Mouse (Mus musculus) testis, postnatal 14 days (tissue): ENCODE results near the gene Rfx2.
A peak's percentile ranks its signal among the peaks of the same experiment; 100 is the strongest.

Experiments
- DNase-seq: peaks from one replicate; pipeline ENCODE4 v3.0.0; 2021; ENCODE audit warnings: low spot score

Gene Rfx2

GRCm38 (mm10) chr17:56753452-56753851 is 77.4 kb downstream of the Rfx2 start:
- no peak for DNase-seq

DNA sequence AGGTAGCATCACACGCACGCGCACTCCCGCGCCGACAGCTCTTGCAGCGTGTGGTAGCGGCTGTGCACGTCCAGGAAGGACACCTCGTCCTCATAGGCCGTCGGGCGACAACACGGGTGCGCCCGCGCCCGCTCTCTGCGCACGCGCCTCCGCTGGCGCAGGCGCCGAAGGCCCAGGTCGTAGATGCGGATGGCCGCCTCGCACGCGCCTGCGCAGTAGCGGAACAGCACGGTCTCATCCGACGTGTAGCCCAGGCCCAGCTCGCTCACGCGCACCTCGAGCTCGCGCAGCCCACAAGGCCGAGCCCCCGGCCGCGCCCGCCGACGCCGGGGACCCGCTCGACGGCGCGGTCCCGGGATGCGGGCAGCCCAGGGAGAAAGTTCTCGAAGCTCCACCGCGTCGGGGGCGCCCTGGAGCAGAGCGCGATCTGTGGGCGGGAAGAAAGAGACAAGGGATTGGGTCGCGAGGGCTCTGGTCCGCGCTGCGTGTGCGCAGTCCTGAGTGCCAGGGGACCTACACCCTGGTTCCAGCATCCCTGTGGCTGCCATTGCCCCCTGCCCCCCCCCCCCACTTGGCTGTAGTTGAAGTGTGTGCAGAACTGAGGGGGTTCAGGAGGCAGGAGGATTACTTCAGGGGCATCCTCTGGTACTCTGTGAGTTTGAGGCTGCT is 79.3 kb downstream of the Rfx2 start:
- peak; percentile 90 for DNase-seq

- no peak for DNase-seq
These were observed 86.6 kb downstream of the Rfx2 start for GRCm38 (mm10) chr17:56744173-56744572.

GRCm38 (mm10) chr17:56740788-56741160 is 90.0 kb downstream of the Rfx2 start:
- no peak for DNase-seq

- no peak for DNase-seq
These were observed 90.6 kb downstream of the Rfx2 start for GRCm38 (mm10) chr17:56740118-56740787.

DNA sequence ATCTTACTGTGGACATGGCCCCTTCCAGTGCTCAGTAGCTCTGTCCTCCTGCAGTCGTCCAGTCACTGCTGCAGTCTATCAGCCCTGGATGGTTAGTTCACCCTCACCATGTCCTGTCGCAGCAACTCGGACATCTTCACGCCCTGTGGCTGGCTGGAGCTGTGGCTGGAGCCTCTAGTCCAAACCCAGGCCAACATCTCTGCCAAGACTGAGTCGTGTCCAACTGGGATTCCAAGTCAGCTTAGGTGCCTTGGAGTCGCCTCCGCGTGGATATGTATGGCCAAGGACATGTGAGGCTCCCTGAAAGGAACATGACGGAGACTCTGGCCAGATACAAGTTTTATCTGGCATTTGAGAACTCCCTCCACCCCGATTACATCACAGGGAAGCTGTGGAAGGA is 92.6 kb downstream of the Rfx2 start:
- DNase-seq: no peak

- DNase-seq: no peak
These were observed 94.3 kb downstream of the Rfx2 start for GRCm38 (mm10) chr17:56736534-56736933.

DNA sequence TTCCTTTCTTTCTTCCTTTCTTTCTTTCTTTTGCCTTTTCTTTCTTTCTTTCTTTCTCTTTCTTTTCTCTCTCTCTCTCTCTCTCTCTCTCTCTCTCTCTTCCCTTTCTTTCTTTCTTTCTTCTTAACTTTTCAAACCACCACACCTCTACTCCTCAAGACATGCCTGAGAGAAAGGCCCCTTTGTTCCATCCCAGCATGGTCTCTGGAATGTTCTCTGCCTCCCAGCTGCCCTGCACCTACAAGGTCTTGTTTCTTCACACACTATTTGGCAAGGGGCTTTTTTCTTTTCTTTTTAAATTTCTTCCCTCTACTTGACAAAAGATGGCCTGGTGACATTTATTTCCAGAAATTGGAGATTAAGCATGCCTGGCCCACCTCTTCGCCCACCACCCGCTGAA is 101.2 kb downstream of the Rfx2 start:
- DNase-seq: no peak

DNA sequence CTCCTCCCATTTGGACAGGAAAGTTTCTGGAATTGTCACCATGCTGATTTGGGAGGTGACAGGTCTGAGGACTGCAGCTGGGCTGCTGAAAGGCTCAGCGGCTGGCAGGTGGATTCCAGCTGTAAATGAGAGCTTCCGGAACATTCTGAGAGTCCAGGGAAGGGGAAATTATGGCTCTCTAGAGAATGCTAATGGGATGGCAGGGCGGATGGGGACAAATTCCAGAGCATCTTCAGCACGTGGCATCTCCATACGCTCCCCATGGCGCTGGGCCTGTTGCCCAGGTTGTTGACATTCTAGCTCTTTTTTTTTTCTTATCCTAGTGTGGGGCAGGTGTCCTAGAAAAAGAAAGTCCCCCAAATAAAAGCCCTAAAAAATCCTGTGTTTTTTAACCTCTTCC is 101.7 kb downstream of the Rfx2 start:
- DNase-seq: no peak

DNA sequence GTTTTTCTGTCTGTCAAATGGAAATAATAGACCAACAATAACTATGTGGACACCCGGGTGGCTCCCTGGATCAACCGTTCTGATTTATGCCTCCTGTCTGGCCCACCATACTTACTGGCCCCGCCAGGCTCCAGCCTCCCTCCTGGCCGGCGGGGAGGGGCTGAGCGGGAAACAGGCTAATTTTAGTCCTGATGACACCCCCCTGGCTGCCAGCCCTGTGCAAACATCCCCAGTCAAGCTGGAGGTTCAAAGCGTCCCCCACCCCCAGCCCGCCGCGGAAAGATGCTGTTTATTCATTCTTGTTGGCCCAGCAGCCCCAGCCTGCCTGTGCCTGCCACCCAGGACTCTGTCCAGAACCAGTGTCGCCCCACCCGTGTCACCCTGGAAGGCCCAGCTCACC is 102.7 kb downstream of the Rfx2 start:
- no peak for DNase-seq

- DNase-seq: no peak
These were observed 103.2 kb downstream of the Rfx2 start for GRCm38 (mm10) chr17:56727659-56728058.

DNA sequence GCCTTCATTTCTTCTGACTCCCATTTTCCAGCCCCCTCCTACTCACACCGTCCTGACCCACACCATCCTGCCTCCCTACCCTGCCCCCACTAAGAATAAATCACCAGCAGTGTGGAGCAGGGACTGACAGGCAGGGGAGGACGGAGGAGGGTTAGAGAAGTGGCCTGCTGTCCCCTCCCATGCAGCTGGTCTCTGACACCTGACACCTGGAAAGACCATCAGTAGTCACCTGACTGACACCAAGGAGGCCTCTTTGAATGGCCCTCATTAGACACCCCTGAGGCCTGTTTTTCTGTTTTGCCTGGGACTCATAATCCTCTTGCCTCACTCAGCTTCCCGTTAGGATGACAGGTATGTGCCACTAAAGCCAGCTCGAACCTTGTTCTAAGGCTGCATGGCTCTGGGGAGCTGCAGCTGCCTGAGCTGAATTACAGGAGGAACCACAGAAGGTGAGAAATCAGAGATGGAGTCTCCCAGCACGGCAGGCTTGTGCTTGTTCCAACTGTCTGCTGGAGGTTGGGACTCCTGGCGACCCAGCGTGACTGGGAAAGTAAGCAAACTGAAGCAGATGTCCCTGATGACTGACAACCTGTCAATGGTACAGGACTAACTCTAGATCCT is 103.7 kb downstream of the Rfx2 start:
- no peak for DNase-seq
